Mouse (Mus musculus): ENCODE data around the gene Nms.

The Nms gene

GRCm38 (mm10) chr1:38988357-38988756 is 49.4 kb downstream of the Nms start:
- no peak for ATAC-seq (ENCODE audit: insufficient number of reproducible peaks, low FRiP score, low TSS enrichment)

- no peak for ATAC-seq (ENCODE audit: insufficient number of reproducible peaks, low FRiP score, low TSS enrichment)
These were observed 53.4 kb downstream of the Nms start for GRCm38 (mm10) chr1:38992365-38992764.
